Mouse (Mus musculus) lung, postnatal 0 days (tissue): ENCODE measurements at regions not wholly inside any gene's neighbourhood (a gene's known extent, or its start where the extent isn't known, plus 50 kb on each side); places are given as distances from the start of the nearest gene placed in this dataset.

ENCODE experiments used
- ATAC-seq: fragments of 200-750 bp; cut with Nextera tagmentation; 2 replicates; pipeline ENCODE4 v1.8.0; 2017; ENCODE audit warnings: moderate library complexity
- DNase-seq: peaks from one replicate; pipeline ENCODE4 v3.0.0-alpha.2; 2016; ENCODE audit warnings: low spot score
- H3K27ac ChIP-seq: fragments of 300-500 bp; sonication (generic); 2 replicates; pipeline ENCODE4 v1.5.1; 2014; ENCODE audit warnings: antibody characterized with exemption, mild to moderate bottlenecking, low read length, mixed read lengths
- H3K27me3 ChIP-seq: fragments of 300-500 bp; sonication (generic); replicated peaks from 2 replicates; pipeline ENCODE4 v1.6.1; 2014; ENCODE audit warnings: low read length, mixed read lengths; ENCODE audit not compliant: insufficient read depth
- H3K36me3 ChIP-seq: fragments of 300-500 bp; sonication (generic); 2 replicates; pipeline ENCODE4 v1.6.1; 2014; ENCODE audit warnings: low read length, mixed read lengths; ENCODE audit not compliant: insufficient read depth
- H3K4me1 ChIP-seq: fragments of 300-500 bp; sonication (generic); 2 replicates; pipeline ENCODE4 v1.6.1; 2014; ENCODE audit warnings: antibody characterized with exemption, low read depth, low read length, mixed read lengths; ENCODE audit not compliant: insufficient read depth
- H3K4me2 ChIP-seq: fragments of 300-500 bp; sonication (generic); replicated peaks from 2 replicates; pipeline ENCODE4 v1.6.1; 2014; ENCODE audit warnings: low read depth, mild to moderate bottlenecking, low read length, moderate library complexity, mixed read lengths
- H3K4me3 ChIP-seq: fragments of 300-500 bp; sonication (generic); 2 replicates; pipeline ENCODE4 v1.5.1; 2014; ENCODE audit warnings: low read depth, low read length
- H3K9ac ChIP-seq: fragments of 300-500 bp; sonication (generic); replicated peaks from 2 replicates; pipeline ENCODE4 v1.6.1; 2014; ENCODE audit warnings: low read depth, mild to moderate bottlenecking
- H3K9me3 ChIP-seq: fragments of 300-500 bp; sonication (generic); 2 replicates; pipeline ENCODE4 v1.6.1; 2016; ENCODE audit warnings: low read length, mixed read lengths
- CTCF ChIP-seq: IDR thresholded peaks from 2 replicates; pipeline ENCODE4 v1.5.1; 2016; ENCODE audit warnings: antibody characterized with exemption, mild to moderate bottlenecking
- EP300 ChIP-seq: IDR thresholded peaks from 2 replicates; pipeline ENCODE4 v1.6.1; 2016; ENCODE audit warnings: antibody characterized with exemption, mild to moderate bottlenecking, control low read depth
- WGBS: fragments of 180-500 bp; shearing (Covaris S2); extraction: QIAGEN DNeasy Blood & Tissue Kit; methylation state at CpG from one replicate; pipeline ENCODE4 v1.1.7; 2014; 5-methylcytosine and 5-hydroxymethylcytosine counted together

DNA sequence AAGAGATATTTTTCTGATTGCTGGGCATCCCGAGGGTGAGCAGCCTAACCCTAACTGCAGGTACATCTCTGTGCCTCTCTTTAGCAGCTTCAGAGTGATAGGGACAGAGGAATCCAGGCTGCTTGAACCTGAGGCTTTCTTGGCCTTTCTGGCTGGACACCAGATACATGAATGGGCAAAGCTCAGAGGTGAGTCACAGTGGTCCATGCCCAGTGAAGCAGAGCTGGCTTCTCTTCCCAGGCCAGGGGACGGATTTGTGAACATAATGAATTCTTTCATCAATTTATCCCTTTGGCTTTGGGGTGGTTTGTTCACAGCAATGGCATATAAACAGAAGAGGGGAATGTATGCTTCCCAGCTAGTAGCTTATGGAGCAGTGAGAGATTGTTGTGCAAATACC lies 114.9 kb upstream of the Ngf start:
- H3K36me3 ChIP-seq, result no peaks in the 10 kb centered on the region
- no peaks in the 10 kb centered on the region for H3K4me1 ChIP-seq
- H3K4me3 ChIP-seq, result no peak overlapping the region
- no peak overlapping the region for H3K27ac ChIP-seq
- no peaks in the 10 kb centered on the region for H3K9me3 ChIP-seq
- DNase-seq (no peak), ATAC-seq (no peak)
- no peak for TF ChIP-seq EP300
- TF ChIP-seq CTCF, result no peak
- WGBS, result 70% methylated on average over 2 of the region's 2 CpGs
- no peak overlapping the region for H3K4me2 ChIP-seq
- no peaks in the 10 kb centered on the region for H3K27me3 ChIP-seq
- no peak overlapping the region for H3K9ac ChIP-seq

- no peaks in the 10 kb centered on the region for H3K9me3 ChIP-seq
- no peaks in the 10 kb centered on the region for H3K36me3 ChIP-seq
- no peak overlapping the region for H3K9ac ChIP-seq
- TF ChIP-seq EP300, result no peak
- TF ChIP-seq CTCF, result no peak
- H3K4me1 ChIP-seq, result no peaks in the 10 kb centered on the region
- H3K27ac ChIP-seq, result no peak overlapping the region
- H3K27me3 ChIP-seq, result no peaks in the 10 kb centered on the region
- DNase-seq (no peak), ATAC-seq (no peak)
- no peak overlapping the region for H3K4me3 ChIP-seq
- no peak overlapping the region for H3K4me2 ChIP-seq
- WGBS, result 82% methylated on average over 6 of the region's 6 CpGs
These were observed 116.3 kb upstream of the Ngf start for GRCm38 (mm10) chr3:102353277-102353900.

- Histone ChIP-seq H3K9ac (no peak overlapping the region), H3K27me3 (no peaks in the 10 kb centered on the region), H3K27ac (no peak overlapping the region), H3K4me1 (no peaks in the 10 kb centered on the region), H3K9me3 (no peaks in the 10 kb centered on the region), H3K4me3 (no peak overlapping the region), H3K4me2 (no peak overlapping the region), H3K36me3 (no peaks in the 10 kb centered on the region)
- TF ChIP-seq CTCF, result no peak
- ATAC-seq (no peak), DNase-seq (no peak)
- 72% methylated on average over 3 of the region's 3 CpGs for WGBS
These were observed 123.6 kb upstream of the Ngf start for GRCm38 (mm10) chr3:102346077-102346476.

DNA sequence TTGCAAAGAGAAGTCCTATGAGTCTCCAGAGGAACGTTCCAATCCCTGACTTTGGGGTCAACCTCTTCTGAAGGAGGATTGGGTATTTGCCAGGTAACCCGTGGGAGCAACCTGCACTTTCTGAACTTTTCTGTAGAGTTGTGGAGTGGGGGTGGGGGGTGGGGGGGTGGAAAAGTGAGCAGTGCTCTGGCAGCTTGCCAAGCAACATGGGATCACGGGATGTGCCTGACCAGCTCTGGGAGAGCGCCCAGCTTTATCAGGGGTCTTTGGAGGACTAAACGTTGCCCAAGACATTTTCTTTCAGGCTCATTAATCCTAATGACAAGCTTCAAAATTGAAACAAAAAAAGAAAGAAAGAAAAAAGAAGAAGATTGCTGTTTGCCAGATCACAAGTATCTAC lies 124.4 kb upstream of the Ngf start:
- H3K4me1 ChIP-seq, result no peaks in the 10 kb centered on the region
- no peaks in the 10 kb centered on the region for H3K27me3 ChIP-seq
- TF ChIP-seq CTCF (no peak), EP300 (no peak)
- no peaks in the 10 kb centered on the region for H3K9me3 ChIP-seq
- H3K27ac ChIP-seq, result no peak overlapping the region
- no peak overlapping the region for H3K4me3 ChIP-seq
- H3K4me2 ChIP-seq, result no peak overlapping the region
- no peak overlapping the region for H3K9ac ChIP-seq
- DNase-seq (no peak), ATAC-seq (no peak)
- H3K36me3 ChIP-seq, result no peaks in the 10 kb centered on the region
- WGBS, result 39% methylated on average over 5 of the region's 5 CpGs

DNA sequence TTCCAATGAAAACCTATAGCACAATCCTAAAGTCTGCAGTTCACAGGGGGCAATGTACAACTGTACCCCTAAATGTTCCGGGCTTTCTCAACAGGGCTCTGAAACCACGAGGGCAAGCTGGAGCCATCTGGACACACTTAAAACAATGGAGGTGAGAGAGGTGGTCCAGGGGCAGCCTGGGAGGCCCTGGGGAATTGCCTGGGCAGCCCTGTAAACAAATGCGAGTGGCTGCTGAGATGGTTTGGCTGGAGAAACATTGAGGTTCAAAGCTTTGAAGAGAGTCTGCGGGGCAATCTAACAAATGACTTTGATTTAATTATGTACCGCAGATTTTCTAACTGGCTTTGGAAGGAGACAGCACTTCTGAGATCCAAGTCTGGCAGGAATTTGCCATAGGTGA lies 129.0 kb upstream of the Ngf start:
- H3K4me2 ChIP-seq, result no peak overlapping the region
- DNase-seq (no peak), ATAC-seq (no peak)
- WGBS, result 26% methylated on average over 5 of the region's 5 CpGs
- H3K4me3 ChIP-seq, result no peak overlapping the region
- no peaks in the 10 kb centered on the region for H3K36me3 ChIP-seq
- H3K27ac ChIP-seq, result no peak overlapping the region
- H3K27me3 ChIP-seq, result no peaks in the 10 kb centered on the region
- TF ChIP-seq CTCF, result no peak
- no peak for TF ChIP-seq EP300
- no peak overlapping the region for H3K9ac ChIP-seq
- no peaks in the 10 kb centered on the region for H3K9me3 ChIP-seq
- H3K4me1 ChIP-seq, result no peaks in the 10 kb centered on the region

DNA sequence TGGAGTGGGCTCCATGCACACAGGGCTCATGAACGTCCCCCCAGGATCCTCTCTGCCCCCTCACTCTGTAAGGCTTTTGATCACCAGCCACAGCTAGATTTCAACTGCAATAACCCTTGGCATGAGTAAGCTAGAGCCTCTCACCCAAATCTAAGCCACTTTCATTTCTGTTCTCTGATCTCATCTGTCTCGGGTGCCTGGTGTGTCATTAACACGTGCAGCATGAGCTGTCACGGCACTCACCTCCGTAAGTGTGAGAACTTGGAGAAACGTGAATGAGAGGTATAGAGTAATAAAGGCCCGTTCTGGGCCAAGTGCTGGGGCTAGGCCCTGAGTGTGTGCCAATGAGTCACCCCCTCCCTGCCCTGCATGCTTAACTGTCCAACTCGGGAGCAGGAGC lies 131.8 kb upstream of the Ngf start:
- DNase-seq (peak; percentile 77), ATAC-seq (peak; percentile 88)
- Histone ChIP-seq H3K27me3 (no peaks in the 10 kb centered on the region), H3K9ac (no peak overlapping the region), H3K36me3 (no peaks in the 10 kb centered on the region), H3K4me3 (no peak overlapping the region), H3K4me2 (no peak overlapping the region), H3K4me1 (no peaks in the 10 kb centered on the region), H3K9me3 (no peaks in the 10 kb centered on the region), H3K27ac (no peak overlapping the region)
- WGBS, result 30% methylated on average over 8 of the region's 8 CpGs
- TF ChIP-seq CTCF, result no peak
- TF ChIP-seq EP300, result peak; percentile 45; the same call in 1 of the 2 replicates

DNA sequence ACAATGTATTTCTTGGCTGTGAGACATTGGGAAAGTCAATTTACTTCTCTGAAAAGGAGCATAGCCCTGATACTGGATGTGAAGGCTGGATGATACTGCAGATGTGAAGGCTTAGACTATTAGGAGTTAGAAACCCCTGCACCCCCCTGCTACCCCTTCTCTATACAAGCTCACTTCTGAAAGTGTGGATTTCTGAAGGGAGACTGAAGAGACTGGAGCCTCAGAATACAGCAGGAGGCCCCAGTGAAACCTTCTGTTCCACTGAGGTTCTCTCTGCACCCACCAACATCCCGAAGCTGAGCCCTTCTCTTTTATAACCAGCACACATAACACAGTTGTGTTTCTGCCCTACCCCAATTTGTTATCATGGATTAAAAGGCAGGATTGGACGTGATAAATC lies 131.7 kb upstream of the Vangl1 start:
- H3K9ac ChIP-seq, result no peak overlapping the region
- no peaks in the 10 kb centered on the region for H3K4me1 ChIP-seq
- H3K4me3 ChIP-seq, result no peak overlapping the region
- TF ChIP-seq CTCF (no peak), EP300 (no peak)
- 74% methylated on average over 2 of the region's 2 CpGs for WGBS
- H3K27ac ChIP-seq, result no peak overlapping the region
- no peaks in the 10 kb centered on the region for H3K27me3 ChIP-seq
- no peaks in the 10 kb centered on the region for H3K9me3 ChIP-seq
- DNase-seq (no peak), ATAC-seq (no peak)
- no peaks in the 10 kb centered on the region for H3K36me3 ChIP-seq
- no peak overlapping the region for H3K4me2 ChIP-seq
